In genomic region chr4:140358103-140358502, GRCm38 (mm10) we compare ENCODE assay signal across 10 mouse cellular contexts.
DNase-seq lines count a peak whose midpoint lies in the region; ATAC-seq lines count a peak whose summit lies in the region.
"Had no signal": no experiment of that assay in that cellular context is flagged by ENCODE, and none has a peak within 500 bp of the region (broad histone marks: within the 10 kb centered on the region; RNA-seq: fewer than 3 reads in every experiment).

No protein-coding gene starts in this region.

- H3K27ac ChIP-seq in neural tube, embryonic 15.5 days (replicated peaks), result no peak overlapping the region
- H3K27ac ChIP-seq in liver, embryonic 11.5 days (ENCODE audit: low read depth, low read length), result no peak overlapping the region
- H3K27ac ChIP-seq: embryonic facial prominence, embryonic 15.5 days; stomach, embryonic 15.5 days had no signal

- H3K9me3 ChIP-seq in neural tube, embryonic 15.5 days (replicated peaks), result no peaks in the 10 kb centered on the region
- H3K9me3 ChIP-seq in liver, embryonic 11.5 days (ENCODE audit: control insufficient read depth, low read length), result no peaks in the 10 kb centered on the region
- H3K9me3 ChIP-seq: embryonic facial prominence, embryonic 15.5 days; stomach, embryonic 15.5 days had no signal

- peak; percentile 30 to 64 for DNase-seq in cerebellum, postnatal 10 days
- peak; percentile 88 for DNase-seq in neural tube, embryonic 10.5 days (ENCODE audit: extremely low spot score, low spot score)
- peak; percentile 16 for DNase-seq in gastrocnemius, postnatal 25 days
- peak; percentile 77 for DNase-seq in liver, embryonic 11.5 days (ENCODE audit: low spot score)
- peak; percentile 4 for DNase-seq in splenic B cell, adult 2 months (ENCODE audit: low read depth, low spot score)

- peaks cover 17% of the 10 kb centered on the region for H3K4me1 ChIP-seq in neural tube, embryonic 15.5 days
- H3K4me1 ChIP-seq in liver, embryonic 11.5 days (replicated peaks; ENCODE audit: control insufficient read depth, insufficient read depth, low read length), result no peaks in the 10 kb centered on the region
- H3K4me1 ChIP-seq: embryonic facial prominence, embryonic 15.5 days; stomach, embryonic 15.5 days had no signal

- no peak overlapping the region for H3K4me3 ChIP-seq in neural tube, embryonic 15.5 days (replicated peaks)
- H3K4me3 ChIP-seq in liver, embryonic 11.5 days (ENCODE audit: low read depth, low read length), result no peak overlapping the region
- H3K4me3 ChIP-seq: embryonic facial prominence, embryonic 15.5 days; stomach, embryonic 15.5 days had no signal

- H3K27me3 ChIP-seq in neural tube, embryonic 15.5 days (replicated peaks), result 0 out of 2 replicates have a peak, but pooled peaks cover 5% of the 10 kb centered on the region
- H3K27me3 ChIP-seq in liver, embryonic 11.5 days (replicated peaks; ENCODE audit: control insufficient read depth, insufficient read depth, low read length), result no peaks in the 10 kb centered on the region
- no peaks in the 10 kb centered on the region for H3K27me3 ChIP-seq in splenic B cell, adult 2 months (ENCODE audit: control insufficient read depth, insufficient read depth, low read length, poor library complexity, severe bottlenecking)
- H3K27me3 ChIP-seq: embryonic facial prominence, embryonic 15.5 days; stomach, embryonic 15.5 days had no signal

- H3K4me2 ChIP-seq in neural tube, embryonic 15.5 days, result no peak overlapping the region
- H3K4me2 ChIP-seq in liver, embryonic 11.5 days, result no peak overlapping the region
- H3K4me2 ChIP-seq: embryonic facial prominence, embryonic 15.5 days; stomach, embryonic 15.5 days had no signal

- no peak overlapping the region for H3K9ac ChIP-seq in neural tube, embryonic 15.5 days (replicated peaks)
- H3K9ac ChIP-seq in liver, embryonic 11.5 days (ENCODE audit: low read depth, low read length), result no peak overlapping the region
- H3K9ac ChIP-seq: embryonic facial prominence, embryonic 15.5 days; stomach, embryonic 15.5 days had no signal

- WGBS in neural tube, embryonic 15.5 days, result 8% methylated on average over 5 of the region's 5 CpGs
- WGBS in liver, embryonic 11.5 days, result 9% methylated on average over 5 of the region's 5 CpGs

- ATAC-seq in cerebellum, adult (ENCODE audit: insufficient number of reproducible peaks, low FRiP score, low TSS enrichment), result no peak
- no peak for ATAC-seq in neural tube, embryonic 15.5 days (ENCODE audit: low FRiP score)
- ATAC-seq in liver, embryonic 11.5 days (replicated peaks; ENCODE audit: low FRiP score), result no peak
- no peak for ATAC-seq in activated CD4-positive, CD25-positive, alpha-beta regulatory T cell, adult 4 months

- no peaks in the 10 kb centered on the region for H3K36me3 ChIP-seq in neural tube, embryonic 15.5 days
- no peaks in the 10 kb centered on the region for H3K36me3 ChIP-seq in liver, embryonic 11.5 days (ENCODE audit: control insufficient read depth, insufficient read depth, low read length)
- no peaks in the 10 kb centered on the region for H3K36me3 ChIP-seq in splenic B cell, adult 2 months (ENCODE audit: control insufficient read depth, insufficient read depth, low read length, poor library complexity, severe bottlenecking)
- H3K36me3 ChIP-seq: embryonic facial prominence, embryonic 15.5 days; stomach, embryonic 15.5 days had no signal

Comparison
In these comparisons a context has a peak if more than half of its experiments do, and no peak if none do; other contexts are left out.
1. DNase-seq: peak in every context shown above with its lines; median percentile 88 in neural tube, embryonic 10.5 days; 77 in liver, embryonic 11.5 days; 47 in cerebellum, postnatal 10 days; 16 in gastrocnemius, postnatal 25 days; 4 in splenic B cell, adult 2 months.